Mouse (Mus musculus): ENCODE results near the gene Hoxa1. TPM values are rescaled to one million over a fixed set of nuclear protein-coding genes. Genes with fewer than 3 reads are reported as not detected.

Gene Hoxa1
- polyA plus RNA-seq (2016; fragmentation: Nextera tagmentation; extraction: Ambion mirVana), result 0.77 and 1.4 TPM in 2 replicates

GRCm38 (mm10) chr6:52158276-52159051, at the start of gene Hoxa1:
Gene Hoxa1, minus strand, starts transcription at chr6:52158317.
- Histone ChIP-seq H3K4me1 (replicated peaks) (peaks cover 32% of the 10 kb centered on the region), H3K4me3 (peak within 1 kb of the TSS; percentile 81), H3K36me3 (no peaks in the 10 kb centered on the region; the same call in 1 of the 2 replicates), H3K27me3 (ENCODE audit: insufficient read depth, poor library complexity, severe bottlenecking) (peaks cover 100% of the 10 kb centered on the region), H3K9me3 (no peaks in the 10 kb centered on the region), H3K27ac (peak within 1 kb of the TSS; percentile 95)
- WGBS, result under 1% methylated on average over 55 of the region's 55 CpGs
- peak; percentile 87 for DNase-seq (ENCODE audit: low spot score)

- H3K4me3 ChIP-seq, result no peak overlapping the region
- no peaks in the 10 kb centered on the region for H3K36me3 ChIP-seq
- H3K9me3 ChIP-seq, result no peaks in the 10 kb centered on the region
- H3K27ac ChIP-seq, result no peak overlapping the region
- H3K4me1 ChIP-seq (replicated peaks), result peaks cover 25% of the 10 kb centered on the region
- no peak for DNase-seq (ENCODE audit: low spot score)
- H3K27me3 ChIP-seq (ENCODE audit: insufficient read depth, poor library complexity, severe bottlenecking), result peaks cover 100% of the 10 kb centered on the region
These were observed 49.5 kb upstream of the Hoxa1 start for GRCm38 (mm10) chr6:52207684-52207976.

- Histone ChIP-seq H3K4me1 (replicated peaks) (peaks cover 25% of the 10 kb centered on the region), H3K4me3 (no peak overlapping the region), H3K9me3 (no peaks in the 10 kb centered on the region), H3K27me3 (ENCODE audit: insufficient read depth, poor library complexity, severe bottlenecking) (peaks cover 100% of the 10 kb centered on the region), H3K27ac (no peak overlapping the region), H3K36me3 (no peaks in the 10 kb centered on the region)
- DNase-seq (ENCODE audit: low spot score), result no peak
- WGBS, result 3% methylated on average over 4 of the region's 4 CpGs
These were observed 49.0 kb upstream of the Hoxa1 start for GRCm38 (mm10) chr6:52206882-52207683.

- H3K4me1 ChIP-seq (replicated peaks), result peaks cover 25% of the 10 kb centered on the region
- no peaks in the 10 kb centered on the region for H3K9me3 ChIP-seq
- peaks cover 100% of the 10 kb centered on the region for H3K27me3 ChIP-seq (ENCODE audit: insufficient read depth, poor library complexity, severe bottlenecking)
- no peaks in the 10 kb centered on the region for H3K36me3 ChIP-seq
- no peak overlapping the region for H3K4me3 ChIP-seq
- WGBS, result under 1% methylated on average over 55 of the region's 55 CpGs
- no peak for DNase-seq (ENCODE audit: low spot score)
- H3K27ac ChIP-seq, result no peak overlapping the region
These were observed 47.8 kb upstream of the Hoxa1 start for GRCm38 (mm10) chr6:52205638-52206621.

GRCm38 (mm10) chr6:52205221-52205620, 47.1 kb upstream of the Hoxa1 start:
- Histone ChIP-seq H3K36me3 (no peaks in the 10 kb centered on the region), H3K4me1 (replicated peaks) (peaks cover 25% of the 10 kb centered on the region), H3K27ac (no peak overlapping the region), H3K4me3 (no peak overlapping the region), H3K27me3 (ENCODE audit: insufficient read depth, poor library complexity, severe bottlenecking) (peaks cover 100% of the 10 kb centered on the region), H3K9me3 (no peaks in the 10 kb centered on the region)
- no peak for DNase-seq (ENCODE audit: low spot score)
- 6% methylated on average over 14 of the region's 14 CpGs for WGBS

GRCm38 (mm10) chr6:52204050-52204752, 46.1 kb upstream of the Hoxa1 start, which contains the start of gene Hoxa5:
Gene Hoxa5, minus strand, starts transcription at chr6:52204587.
- Histone ChIP-seq H3K36me3 (no peaks in the 10 kb centered on the region), H3K27ac (no peak within 1 kb of the TSS), H3K4me3 (peak within 1 kb of the TSS; percentile 45), H3K9me3 (no peaks in the 10 kb centered on the region), H3K4me1 (replicated peaks) (peaks cover 25% of the 10 kb centered on the region), H3K27me3 (ENCODE audit: insufficient read depth, poor library complexity, severe bottlenecking) (peaks cover 100% of the 10 kb centered on the region)
- peak; percentile 83 for DNase-seq (ENCODE audit: low spot score)
- under 1% methylated on average over 65 of the region's 65 CpGs for WGBS

GRCm38 (mm10) chr6:52203371-52204049, 45.4 kb upstream of the Hoxa1 start:
- WGBS, result under 1% methylated on average over 46 of the region's 46 CpGs
- H3K4me1 ChIP-seq (replicated peaks), result peaks cover 20% of the 10 kb centered on the region
- H3K9me3 ChIP-seq, result no peaks in the 10 kb centered on the region
- H3K27me3 ChIP-seq (ENCODE audit: insufficient read depth, poor library complexity, severe bottlenecking), result peaks cover 100% of the 10 kb centered on the region
- no peak for DNase-seq (ENCODE audit: low spot score)
- H3K27ac ChIP-seq, result no peak overlapping the region
- H3K36me3 ChIP-seq, result no peaks in the 10 kb centered on the region
- H3K4me3 ChIP-seq, result peak overlapping the region; percentile 45

- H3K4me3 ChIP-seq, result peak overlapping the region; percentile 45; the same call in 1 of the 2 replicates
- no peaks in the 10 kb centered on the region for H3K36me3 ChIP-seq
- DNase-seq (ENCODE audit: low spot score), result no peak
- no peak overlapping the region for H3K27ac ChIP-seq
- under 1% methylated on average over 10 of the region's 10 CpGs for WGBS
- peaks cover 100% of the 10 kb centered on the region for H3K27me3 ChIP-seq (ENCODE audit: insufficient read depth, poor library complexity, severe bottlenecking)
- no peaks in the 10 kb centered on the region for H3K9me3 ChIP-seq
- peaks cover 16% of the 10 kb centered on the region for H3K4me1 ChIP-seq (replicated peaks)
These were observed 44.9 kb upstream of the Hoxa1 start for GRCm38 (mm10) chr6:52203121-52203370.

GRCm38 (mm10) chr6:52202362-52203120, 44.4 kb upstream of the Hoxa1 start:
- H3K9me3 ChIP-seq, result no peaks in the 10 kb centered on the region
- H3K27me3 ChIP-seq (ENCODE audit: insufficient read depth, poor library complexity, severe bottlenecking), result peaks cover 100% of the 10 kb centered on the region
- H3K4me1 ChIP-seq (replicated peaks), result peaks cover 16% of the 10 kb centered on the region
- 0 out of 2 replicates have a peak overlapping the region, but pooled peaks have one; percentile 45 for H3K4me3 ChIP-seq
- no peak overlapping the region for H3K27ac ChIP-seq
- no peaks in the 10 kb centered on the region for H3K36me3 ChIP-seq
- DNase-seq (ENCODE audit: low spot score), result no peak
- WGBS, result 3% methylated on average over 22 of the region's 22 CpGs

GRCm38 (mm10) chr6:52201269-52201668, 43.2 kb upstream of the Hoxa1 start:
- Histone ChIP-seq H3K4me1 (replicated peaks) (peaks cover 16% of the 10 kb centered on the region), H3K27ac (no peak overlapping the region), H3K9me3 (no peaks in the 10 kb centered on the region), H3K4me3 (no peak overlapping the region), H3K36me3 (no peaks in the 10 kb centered on the region), H3K27me3 (ENCODE audit: insufficient read depth, poor library complexity, severe bottlenecking) (peaks cover 100% of the 10 kb centered on the region)
- DNase-seq (ENCODE audit: low spot score), result no peak
- WGBS, result 10% methylated on average over 1 of the region's 1 CpGs

- no peak overlapping the region for H3K4me3 ChIP-seq
- WGBS, result 5% methylated on average over 10 of the region's 10 CpGs
- H3K36me3 ChIP-seq, result no peaks in the 10 kb centered on the region
- H3K9me3 ChIP-seq, result no peaks in the 10 kb centered on the region
- H3K4me1 ChIP-seq (replicated peaks), result peaks cover 16% of the 10 kb centered on the region
- H3K27me3 ChIP-seq (ENCODE audit: insufficient read depth, poor library complexity, severe bottlenecking), result peaks cover 100% of the 10 kb centered on the region
- H3K27ac ChIP-seq, result no peak overlapping the region
- no peak for DNase-seq (ENCODE audit: low spot score)
These were observed 42.7 kb upstream of the Hoxa1 start for GRCm38 (mm10) chr6:52200751-52201250.
